Mouse (Mus musculus): ENCODE results near the gene 1700001C19Rik. TPM values are rescaled to one million over a fixed set of nuclear protein-coding genes. Genes with fewer than 3 reads are reported as not detected.
A peak's percentile ranks its signal among the peaks of the same experiment; 100 is the strongest.

1700001C19Rik gene
- polyA plus RNA-seq, 1 experiment from 2014 or later = 0.45 TPM

- Histone ChIP-seq H3K4me3 (ENCODE audit: low read depth, low read length) (no peak overlapping the region), H3K9ac (ENCODE audit: low read length) (no peak overlapping the region), H3K27ac (replicated peaks) (no peak overlapping the region), H3K4me1 (replicated peaks; ENCODE audit: control insufficient read depth, insufficient read depth) (peaks cover under 1% of the 10 kb centered on the region; the same call in 1 of the 2 replicates), H3K27me3 (ENCODE audit: control insufficient read depth, insufficient read depth, low read length) (no peaks in the 10 kb centered on the region), H3K36me3 (ENCODE audit: control insufficient read depth, insufficient read depth, low read length) (no peaks in the 10 kb centered on the region), H3K9me3 (ENCODE audit: control insufficient read depth, low read length) (no peaks in the 10 kb centered on the region), H3K4me2 (replicated peaks; ENCODE audit: low read depth) (no peak overlapping the region)
- 79% methylated on average over 11 of the region's 11 CpGs for WGBS
- TF ChIP-seq CTCF (IDR thresholded peaks at IDR 0.05; ENCODE audit: low read depth) (no peak), EP300 (optimal IDR thresholded peaks at IDR 0.05) (no peak)
- DNase-seq (ENCODE audit: low spot score) (no peak), ATAC-seq (ENCODE audit: low FRiP score, low TSS enrichment) (no peak)
Observed at GRCm38 (mm10) chr17:47467659-47468058, 30.5 kb upstream of the 1700001C19Rik start.

- Histone ChIP-seq H3K9ac (ENCODE audit: low read length) (no peak overlapping the region), H3K4me3 (ENCODE audit: low read depth, low read length) (no peak overlapping the region), H3K36me3 (ENCODE audit: control insufficient read depth, insufficient read depth, low read length) (no peaks in the 10 kb centered on the region), H3K27ac (replicated peaks) (no peak overlapping the region), H3K4me2 (replicated peaks; ENCODE audit: low read depth) (no peak overlapping the region), H3K9me3 (ENCODE audit: control insufficient read depth, low read length) (no peaks in the 10 kb centered on the region), H3K4me1 (replicated peaks; ENCODE audit: control insufficient read depth, insufficient read depth) (0 out of 2 replicates have a peak, but pooled peaks cover under 1% of the 10 kb centered on the region), H3K27me3 (ENCODE audit: control insufficient read depth, insufficient read depth, low read length) (no peaks in the 10 kb centered on the region)
- no peak for ATAC-seq (ENCODE audit: low FRiP score, low TSS enrichment)
- peak; percentile 21 for DNase-seq (ENCODE audit: low spot score)
- TF ChIP-seq EP300 (optimal IDR thresholded peaks at IDR 0.05) (no peak), CTCF (IDR thresholded peaks at IDR 0.05; ENCODE audit: low read depth) (no peak)
- WGBS = 40% methylated on average over 7 of the region's 9 CpGs
Observed at GRCm38 (mm10) chr17:47466284-47466683, 29.1 kb upstream of the 1700001C19Rik start.

- TF ChIP-seq CTCF (IDR thresholded peaks at IDR 0.05; ENCODE audit: low read depth) = no peak
- no peak for DNase-seq (ENCODE audit: low spot score)
- no peaks in the 10 kb centered on the region for H3K9me3 ChIP-seq (ENCODE audit: control insufficient read depth, low read length)
- H3K4me2 ChIP-seq (replicated peaks; ENCODE audit: low read depth) = no peak overlapping the region
- no peak overlapping the region; the same call in 1 of the 2 replicates for H3K9ac ChIP-seq (ENCODE audit: low read length)
- 0 out of 2 replicates have a peak, but pooled peaks cover 3% of the 10 kb centered on the region for H3K4me1 ChIP-seq (replicated peaks; ENCODE audit: control insufficient read depth, insufficient read depth)
- no peaks in the 10 kb centered on the region for H3K36me3 ChIP-seq (ENCODE audit: control insufficient read depth, insufficient read depth, low read length)
- H3K27ac ChIP-seq (replicated peaks) = no peak overlapping the region
- ATAC-seq (ENCODE audit: low FRiP score, low TSS enrichment) = no peak
- no peak overlapping the region for H3K4me3 ChIP-seq (ENCODE audit: low read depth, low read length)
- no peaks in the 10 kb centered on the region for H3K27me3 ChIP-seq (ENCODE audit: control insufficient read depth, insufficient read depth, low read length)
- WGBS = 67% methylated on average over 11 of the region's 11 CpGs
Observed at GRCm38 (mm10) chr17:47465016-47465415, 27.8 kb upstream of the 1700001C19Rik start.

GRCm38 (mm10) chr17:47464248-47464965 lies 27.2 kb upstream of the 1700001C19Rik start:
- DNase-seq (ENCODE audit: low spot score) (no peak), ATAC-seq (ENCODE audit: low FRiP score, low TSS enrichment) (no peak)
- H3K4me1 ChIP-seq (replicated peaks; ENCODE audit: control insufficient read depth, insufficient read depth) = 0 out of 2 replicates have a peak, but pooled peaks cover 3% of the 10 kb centered on the region
- no peak overlapping the region for H3K9ac ChIP-seq (ENCODE audit: low read length)
- no peak overlapping the region for H3K4me2 ChIP-seq (replicated peaks; ENCODE audit: low read depth)
- H3K4me3 ChIP-seq (ENCODE audit: low read depth, low read length) = no peak overlapping the region
- H3K27ac ChIP-seq (replicated peaks) = no peak overlapping the region
- WGBS = 54% methylated on average over 12 of the region's 12 CpGs
- TF ChIP-seq CTCF (IDR thresholded peaks at IDR 0.05; ENCODE audit: low read depth) (no peak), EP300 (optimal IDR thresholded peaks at IDR 0.05) (no peak)
- H3K27me3 ChIP-seq (ENCODE audit: control insufficient read depth, insufficient read depth, low read length) = no peaks in the 10 kb centered on the region
- no peaks in the 10 kb centered on the region for H3K9me3 ChIP-seq (ENCODE audit: control insufficient read depth, low read length)
- H3K36me3 ChIP-seq (ENCODE audit: control insufficient read depth, insufficient read depth, low read length) = no peaks in the 10 kb centered on the region

- 28% methylated on average over 9 of the region's 9 CpGs for WGBS
- no peak for TF ChIP-seq CTCF (IDR thresholded peaks at IDR 0.05; ENCODE audit: low read depth)
- TF ChIP-seq EP300 (optimal IDR thresholded peaks at IDR 0.05) = no peak
Observed at GRCm38 (mm10) chr17:47462728-47463388, 25.7 kb upstream of the 1700001C19Rik start.

GRCm38 (mm10) chr17:47462209-47462608 lies 25.0 kb upstream of the 1700001C19Rik start:
- 0 out of 2 replicates have a peak, but pooled peaks cover 3% of the 10 kb centered on the region for H3K4me1 ChIP-seq (replicated peaks; ENCODE audit: control insufficient read depth, insufficient read depth)
- no peak overlapping the region for H3K9ac ChIP-seq (ENCODE audit: low read length)
- no peaks in the 10 kb centered on the region for H3K9me3 ChIP-seq (ENCODE audit: control insufficient read depth, low read length)
- no peaks in the 10 kb centered on the region for H3K36me3 ChIP-seq (ENCODE audit: control insufficient read depth, insufficient read depth, low read length)
- no peaks in the 10 kb centered on the region for H3K27me3 ChIP-seq (ENCODE audit: control insufficient read depth, insufficient read depth, low read length)
- peak overlapping the region; percentile 72 for H3K27ac ChIP-seq (replicated peaks)
- no peak overlapping the region for H3K4me2 ChIP-seq (replicated peaks; ENCODE audit: low read depth)
- WGBS = 49% methylated on average over 7 of the region's 7 CpGs
- H3K4me3 ChIP-seq (ENCODE audit: low read depth, low read length) = no peak overlapping the region
- TF ChIP-seq CTCF (IDR thresholded peaks at IDR 0.05; ENCODE audit: low read depth) (no peak), EP300 (optimal IDR thresholded peaks at IDR 0.05) (no peak)
- peak; percentile 16 for DNase-seq (ENCODE audit: low spot score)
- 0 out of 2 replicates have a peak, but pooled peaks have one; percentile 3 for ATAC-seq (ENCODE audit: low FRiP score, low TSS enrichment)

More at GRCm38 (mm10) chr17:47462728-47463388, 25.7 kb upstream of the 1700001C19Rik start:
- DNase-seq (ENCODE audit: low spot score) (peak; percentile 90), ATAC-seq (ENCODE audit: low FRiP score, low TSS enrichment) (peak; percentile 80)
- Histone ChIP-seq H3K4me2 (replicated peaks; ENCODE audit: low read depth) (no peak overlapping the region), H3K27ac (replicated peaks) (peak overlapping the region; percentile 72), H3K36me3 (ENCODE audit: control insufficient read depth, insufficient read depth, low read length) (no peaks in the 10 kb centered on the region), H3K9me3 (ENCODE audit: control insufficient read depth, low read length) (no peaks in the 10 kb centered on the region), H3K4me1 (replicated peaks; ENCODE audit: control insufficient read depth, insufficient read depth) (0 out of 2 replicates have a peak, but pooled peaks cover 3% of the 10 kb centered on the region), H3K9ac (ENCODE audit: low read length) (no peak overlapping the region), H3K4me3 (ENCODE audit: low read depth, low read length) (no peak overlapping the region), H3K27me3 (ENCODE audit: control insufficient read depth, insufficient read depth, low read length) (no peaks in the 10 kb centered on the region)
